Mouse (Mus musculus) gastrocnemius, adult 2 months (tissue): Measurements from ENCODE around the gene Dpy19l2. TPM values are rescaled to one million over a fixed set of nuclear protein-coding genes. Genes with fewer than 3 reads are reported as not detected.

ENCODE experiments used
- DNase-seq: peaks from one replicate; pipeline ENCODE4 v3.0.0; 2022
- H3K27ac ChIP-seq: fragments of 200-600 bp; 2 replicates; pipeline ENCODE4 v1.8.1; 2022; ENCODE audit warnings: mild to moderate bottlenecking
- H3K4me3 ChIP-seq: fragments of 200-600 bp; 2 replicates; pipeline ENCODE4 v1.8.1; 2022; ENCODE audit warnings: mild to moderate bottlenecking, moderate library complexity
- CTCF ChIP-seq: fragments of 200-600 bp; IDR thresholded peaks from 2 replicates; pipeline ENCODE4 v1.8.1; 2022; ENCODE audit warnings: antibody characterized with exemption, mild to moderate bottlenecking, moderate library complexity
- intact Hi-C: fragments of 180-260 bp; cut with DNase I; formaldehyde crosslinking; loops from one replicate; pipeline ENCODE4 v1.15.1; 2025
- total RNA-seq, 2 experiments: library from RNA; stranded (reverse); gene quantifications; 2 replicates each; pipeline ENCODE4 v1.2.3; 2021

The Dpy19l2 gene
- total RNA-seq, 2 experiments from 2014 or later: not detected

- no peak for DNase-seq
- Histone ChIP-seq H3K4me3 (no peak overlapping the region), H3K27ac (no peak overlapping the region)
- intact Hi-C loops: loop anchor here (10.0 kb wide), 1 partner anchor 924 kb away; no protein-coding TSS in a partner anchor
- TF ChIP-seq CTCF: no peak
These were observed 187.2 kb downstream of the Dpy19l2 start for GRCm38 (mm10) chr9:24508880-24509279.

Other genes starting within 250 kb of the Dpy19l2 start
- 1 to 10 TPM; 3.6 to 5.7 TPM for gene Dpy19l1, start 193.2 kb downstream of the Dpy19l2 start, total RNA-seq
- gene Cypt4, start 71.1 kb downstream of the Dpy19l2 start, total RNA-seq: not detected
- not detected for gene Tbx20, start 78.0 kb upstream of the Dpy19l2 start, total RNA-seq